In the genomic region with DNA sequence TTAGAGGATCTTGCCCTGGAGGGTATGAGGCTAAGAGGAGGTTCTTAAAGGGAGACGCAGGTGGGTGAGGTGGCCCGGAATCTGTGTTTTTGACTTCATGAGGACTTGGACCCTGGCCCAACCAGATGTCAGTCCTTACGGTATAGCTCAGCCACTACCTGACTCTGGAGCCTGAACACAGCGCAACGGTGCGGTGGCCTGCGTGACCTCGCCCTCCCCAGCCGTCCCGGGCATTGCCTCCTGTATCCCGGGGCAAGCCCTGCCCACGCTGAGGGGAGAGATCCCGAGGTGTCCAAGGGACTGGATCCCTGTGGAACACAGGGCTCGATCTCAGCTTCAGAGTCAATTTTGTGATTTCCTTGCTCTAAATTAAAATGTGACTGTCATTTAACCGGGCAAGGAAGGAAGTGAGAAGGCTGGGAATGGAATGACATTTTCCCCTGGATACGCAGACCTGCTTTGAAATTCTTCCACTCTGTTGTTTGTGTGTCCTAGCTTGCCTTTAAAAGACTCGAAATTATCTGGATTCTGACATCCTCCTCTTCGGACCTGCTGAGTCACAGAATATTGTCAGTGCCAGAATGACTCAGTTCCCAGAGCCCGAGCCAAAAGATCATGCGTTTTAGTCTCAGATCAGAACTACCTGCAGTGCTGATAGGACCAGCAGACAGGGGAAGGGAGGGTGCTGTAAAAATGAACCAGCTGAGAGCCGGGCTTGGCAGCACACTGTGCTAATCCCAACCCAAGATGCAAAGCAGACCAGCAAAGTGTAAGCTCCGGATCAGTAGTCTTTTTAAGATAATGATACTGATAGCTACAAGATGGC, we compare ENCODE assay signal across 7 mouse cellular contexts. TPM values are rescaled to one million over a fixed set of nuclear protein-coding genes. Genes with fewer than 3 reads are reported as not detected.
A peak's percentile ranks its signal among the peaks of the same experiment; 100 is the strongest.
DNase-seq lines count a peak whose midpoint lies in the region; ATAC-seq lines count a peak whose summit lies in the region.

No protein-coding gene starts in this region.

- H3K27me3 ChIP-seq in intestine, embryonic 16.5 days (replicated peaks; ENCODE audit: control insufficient read depth, insufficient read depth, low read length) = no peaks in the 10 kb centered on the region
- peaks cover 30% of the 10 kb centered on the region for H3K27me3 ChIP-seq in liver, embryonic 15.5 days

- H3K27ac ChIP-seq in intestine, embryonic 16.5 days (ENCODE audit: low read length) = peak overlapping the region; percentile 94
- peak overlapping the region; percentile 66 for H3K27ac ChIP-seq in liver, embryonic 15.5 days (replicated peaks)

- H3K9me3 ChIP-seq in intestine, embryonic 16.5 days (ENCODE audit: control insufficient read depth, low read length) = no peaks in the 10 kb centered on the region
- H3K9me3 ChIP-seq in liver, embryonic 15.5 days (replicated peaks) = no peaks in the 10 kb centered on the region

- H3K4me3 ChIP-seq in intestine, embryonic 16.5 days (ENCODE audit: low read length) = peak overlapping the region; percentile 90
- H3K4me3 ChIP-seq in liver, embryonic 15.5 days (replicated peaks) = peak overlapping the region; percentile 69

- peak overlapping the region; percentile 94 for H3K9ac ChIP-seq in intestine, embryonic 16.5 days (ENCODE audit: low read depth, low read length)
- peak overlapping the region; percentile 62; the same call in 1 of the 2 replicates for H3K9ac ChIP-seq in liver, embryonic 15.5 days

- peaks cover 11% of the 10 kb centered on the region for H3K4me1 ChIP-seq in intestine, embryonic 16.5 days (ENCODE audit: control insufficient read depth, insufficient read depth, low read length)
- H3K4me1 ChIP-seq in liver, embryonic 15.5 days (replicated peaks) = peaks cover 26% of the 10 kb centered on the region

- H3K4me2 ChIP-seq in intestine, embryonic 16.5 days (ENCODE audit: low read depth, low read length) = peak overlapping the region; percentile 87
- peak overlapping the region; percentile 88 for H3K4me2 ChIP-seq in liver, embryonic 15.5 days

- H3K36me3 ChIP-seq in intestine, embryonic 16.5 days (ENCODE audit: control insufficient read depth, insufficient read depth, low read length) = no peaks in the 10 kb centered on the region
- H3K36me3 ChIP-seq in liver, embryonic 15.5 days (replicated peaks) = no peaks in the 10 kb centered on the region

- peak; percentile 22 for ATAC-seq in granulocyte monocyte progenitor cell, adult 5-6 weeks (replicated peaks; ENCODE audit: poor library complexity, severe bottlenecking)
- ATAC-seq in intestine, embryonic 16.5 days = peak; percentile 64
- peak; percentile 60 for ATAC-seq in liver, embryonic 15.5 days (ENCODE audit: insufficient read depth)

- WGBS in intestine, embryonic 16.5 days = 4% methylated on average over 22 of the region's 22 CpGs
- 3% methylated on average over 22 of the region's 22 CpGs for WGBS in liver, embryonic 15.5 days (ENCODE audit: insufficient replicate concordance)

- peak; percentile 55 for DNase-seq in CD4-positive, CD25-positive, alpha-beta regulatory T cell, adult 2 months (ENCODE audit: low read depth, low spot score)
- DNase-seq in MEL-GATA-1-ER (ENCODE audit: extremely low read depth, low read depth) = peak; percentile 71
- DNase-seq in cerebellum, postnatal 25 days = peak; percentile 43 to 54
- peak; percentile 14 for DNase-seq in retina, postnatal 7 days (ENCODE audit: low read depth, low spot score)

RNA-seq across cellular contexts. Expression of gene Lamc1, which starts 0.9 kb away (rescaled TPM):
- 3.3 and 5.1 TPM in 2 replicates for total RNA-seq in granulocyte monocyte progenitor cell, adult 5-6 weeks (2014; fragmentation: Nextera tagmentation)
- total RNA-seq in granulocyte monocyte progenitor cell, adult 5-6 weeks (2017) = 2.7 and 5.2 TPM in 2 replicates
- 37.1 and 44.0 TPM in 2 replicates for polyA plus RNA-seq in intestine, embryonic 16.5 days (2015; fragmentation: Nextera tagmentation; extraction: Ambion mirVana)
- 7.1 and 8.9 TPM in 2 replicates for polyA plus RNA-seq in liver, embryonic 15.5 days (2015; fragmentation: Nextera tagmentation; extraction: Ambion mirVana)

Comparison
In these comparisons a context has a peak if more than half of its experiments do, and no peak if none do; other contexts are left out.
1. Peak in every context shown above with its lines: DNase-seq, ATAC-seq, H3K4me3 ChIP-seq and H3K27ac ChIP-seq.
2. DNase-seq: peak in every context shown above with its lines; median percentile 71 in MEL-GATA-1-ER; 55 in CD4-positive, CD25-positive, alpha-beta regulatory T cell, adult 2 months; 48 in cerebellum, postnatal 25 days; 14 in retina, postnatal 7 days.